Mouse (Mus musculus) liver, postnatal 0 days (tissue): ENCODE results near the gene Cd6. TPM values are rescaled to one million over a fixed set of nuclear protein-coding genes. Genes with fewer than 3 reads are reported as not detected.

ENCODE experiments used
- ATAC-seq: fragments of 200-750 bp; cut with Nextera tagmentation; 2 replicates; pipeline ENCODE4 v1.8.0; 2017; ENCODE audit warnings: mild to moderate bottlenecking, moderate library complexity
- DNase-seq: peaks from one replicate; pipeline ENCODE4 v3.0.0-alpha.2; 2016
- H3K27ac ChIP-seq: fragments of 300-500 bp; sonication (generic); 2 replicates; pipeline ENCODE4 v1.5.1; 2014; ENCODE audit warnings: antibody characterized with exemption, moderate library complexity, mild to moderate bottlenecking, low read depth
- H3K27me3 ChIP-seq: fragments of 300-500 bp; sonication (generic); 2 replicates; pipeline ENCODE4 v1.6.1; 2014; ENCODE audit warnings: low read length, control low read depth, mixed read lengths; ENCODE audit not compliant: insufficient read depth
- H3K36me3 ChIP-seq: fragments of 300-500 bp; sonication (generic); replicated peaks from 2 replicates; pipeline ENCODE4 v1.6.1; 2014; ENCODE audit warnings: mild to moderate bottlenecking, control low read depth, low read length, moderate library complexity, mixed read lengths; ENCODE audit not compliant: insufficient read depth
- H3K4me1 ChIP-seq: fragments of 300-500 bp; sonication (generic); 2 replicates; pipeline ENCODE4 v1.6.1; 2014; ENCODE audit warnings: antibody characterized with exemption, mild to moderate bottlenecking, control low read depth; ENCODE audit not compliant: insufficient read depth
- H3K4me2 ChIP-seq: fragments of 300-500 bp; sonication (generic); 2 replicates; pipeline ENCODE4 v1.6.1; 2014; ENCODE audit warnings: low read depth, mild to moderate bottlenecking, low read length, moderate library complexity, mixed read lengths
- H3K4me3 ChIP-seq: fragments of 300-500 bp; sonication (generic); 2 replicates; pipeline ENCODE4 v1.5.1; 2014; ENCODE audit warnings: low read depth, low read length
- H3K9ac ChIP-seq: fragments of 300-500 bp; sonication (generic); replicated peaks from 2 replicates; pipeline ENCODE4 v1.6.1; 2014; ENCODE audit warnings: mild to moderate bottlenecking, moderate library complexity
- H3K9me3 ChIP-seq: fragments of 300-500 bp; sonication (generic); 2 replicates; pipeline ENCODE4 v1.6.1; 2016; ENCODE audit warnings: mild to moderate bottlenecking, control low read depth, low read length, mixed read lengths
- CTCF ChIP-seq: sonication (generic); IDR thresholded peaks from 2 replicates; pipeline ENCODE4 v1.5.1; 2016; ENCODE audit warnings: antibody characterized with exemption, low read depth
- EP300 ChIP-seq: IDR thresholded peaks from 2 replicates; pipeline ENCODE4 v1.6.1; 2016; ENCODE audit warnings: antibody characterized with exemption, low read depth, mild to moderate bottlenecking
- WGBS: fragments of 180-500 bp; shearing (Covaris S2); extraction: QIAGEN DNeasy Blood & Tissue Kit; methylation state at CpG from one replicate; pipeline ENCODE4 v1.1.7; 2014; ENCODE audit not compliant: insufficient replicate concordance; 5-methylcytosine and 5-hydroxymethylcytosine counted together
- polyA plus RNA-seq: library from polyadenylated mRNA; unstranded; fragments of >200 nt; fragmentation: Nextera tagmentation; extraction: Ambion mirVana; gene quantifications from 2 replicates; pipeline ENCODE4 v1.2.1, GENCODE M21; 2015

Cd6 gene
- polyA plus RNA-seq, 1 experiment from 2014 or later, result 0.11 TPM

GRCm38 (mm10) chr19:10815871-10816270 is 14.0 kb downstream of the Cd6 start:
- Histone ChIP-seq H3K27me3 (no peaks in the 10 kb centered on the region), H3K36me3 (no peaks in the 10 kb centered on the region), H3K9ac (no peak overlapping the region), H3K27ac (no peak overlapping the region), H3K4me1 (no peaks in the 10 kb centered on the region), H3K9me3 (no peaks in the 10 kb centered on the region), H3K4me2 (no peak overlapping the region), H3K4me3 (no peak overlapping the region)
- WGBS, result 72% methylated on average over 6 of the region's 6 CpGs
- DNase-seq (no peak), ATAC-seq (no peak)
- TF ChIP-seq CTCF (no peak), EP300 (no peak)

- H3K27me3 ChIP-seq, result no peaks in the 10 kb centered on the region
- no peaks in the 10 kb centered on the region for H3K4me1 ChIP-seq
- ATAC-seq, result no peak
- no peak overlapping the region for H3K4me3 ChIP-seq
- no peak for DNase-seq
- no peak overlapping the region for H3K4me2 ChIP-seq
- WGBS, result 78% methylated on average over 7 of the region's 7 CpGs
- no peak overlapping the region for H3K9ac ChIP-seq
- H3K27ac ChIP-seq, result no peak overlapping the region
- TF ChIP-seq EP300, result no peak
- no peak for TF ChIP-seq CTCF
- H3K36me3 ChIP-seq, result no peaks in the 10 kb centered on the region
- no peaks in the 10 kb centered on the region for H3K9me3 ChIP-seq
Measured at GRCm38 (mm10) chr19:10813905-10814304, 16.0 kb downstream of the Cd6 start.

GRCm38 (mm10) chr19:10813039-10813438 is 16.8 kb downstream of the Cd6 start:
- Histone ChIP-seq H3K27me3 (no peaks in the 10 kb centered on the region), H3K4me2 (no peak overlapping the region), H3K9ac (no peak overlapping the region), H3K4me3 (no peak overlapping the region), H3K36me3 (no peaks in the 10 kb centered on the region), H3K4me1 (no peaks in the 10 kb centered on the region), H3K9me3 (no peaks in the 10 kb centered on the region), H3K27ac (no peak overlapping the region)
- ATAC-seq (no peak), DNase-seq (no peak)
- TF ChIP-seq EP300, result no peak
- no peak for TF ChIP-seq CTCF
- WGBS, result 82% methylated on average over 5 of the region's 5 CpGs

GRCm38 (mm10) chr19:10811471-10811870 is 18.4 kb downstream of the Cd6 start:
- no peaks in the 10 kb centered on the region for H3K4me1 ChIP-seq
- no peak overlapping the region for H3K4me3 ChIP-seq
- TF ChIP-seq EP300, result no peak
- TF ChIP-seq CTCF, result no peak
- no peaks in the 10 kb centered on the region for H3K36me3 ChIP-seq
- ATAC-seq (no peak), DNase-seq (no peak)
- H3K27ac ChIP-seq, result no peak overlapping the region
- WGBS, result 52% methylated on average over 6 of the region's 6 CpGs
- H3K4me2 ChIP-seq, result no peak overlapping the region
- H3K9ac ChIP-seq, result no peak overlapping the region
- no peaks in the 10 kb centered on the region for H3K27me3 ChIP-seq
- H3K9me3 ChIP-seq, result no peaks in the 10 kb centered on the region

- no peak overlapping the region for H3K9ac ChIP-seq
- H3K27ac ChIP-seq, result no peak overlapping the region
- no peaks in the 10 kb centered on the region for H3K27me3 ChIP-seq
- H3K36me3 ChIP-seq, result no peaks in the 10 kb centered on the region
- no peaks in the 10 kb centered on the region for H3K4me1 ChIP-seq
- no peaks in the 10 kb centered on the region for H3K9me3 ChIP-seq
- TF ChIP-seq EP300, result no peak
- TF ChIP-seq CTCF, result no peak
- no peak for DNase-seq
- no peak overlapping the region for H3K4me2 ChIP-seq
- H3K4me3 ChIP-seq, result no peak overlapping the region
- WGBS, result 61% methylated on average over 4 of the region's 4 CpGs
- ATAC-seq, result no peak
Measured at GRCm38 (mm10) chr19:10810176-10810492, 19.7 kb downstream of the Cd6 start.

- ATAC-seq, result no peak
Measured at GRCm38 (mm10) chr19:10809428-10810175, 20.3 kb downstream of the Cd6 start.

More at GRCm38 (mm10) chr19:10809428-10810175, 20.3 kb downstream of the Cd6 start:
- no peak overlapping the region for H3K27ac ChIP-seq
- no peak overlapping the region for H3K9ac ChIP-seq
- H3K4me2 ChIP-seq, result no peak overlapping the region
- TF ChIP-seq CTCF (no peak), EP300 (no peak)
- no peaks in the 10 kb centered on the region for H3K36me3 ChIP-seq
- no peak for DNase-seq
- 73% methylated on average over 11 of the region's 11 CpGs for WGBS
- no peaks in the 10 kb centered on the region for H3K27me3 ChIP-seq
- H3K4me1 ChIP-seq, result no peaks in the 10 kb centered on the region
- H3K9me3 ChIP-seq, result no peaks in the 10 kb centered on the region
- no peak overlapping the region for H3K4me3 ChIP-seq
